Mouse (Mus musculus): ENCODE data around the gene Ddit4. TPM values are rescaled to one million over a fixed set of nuclear protein-coding genes. Genes with fewer than 3 reads are reported as not detected.
A peak's percentile ranks its signal among the peaks of the same experiment; 100 is the strongest.

Gene Ddit4
- total and polyA plus RNA-seq, 2 experiments from 2014 or later = 56.9 to 76.6 TPM

DNA sequence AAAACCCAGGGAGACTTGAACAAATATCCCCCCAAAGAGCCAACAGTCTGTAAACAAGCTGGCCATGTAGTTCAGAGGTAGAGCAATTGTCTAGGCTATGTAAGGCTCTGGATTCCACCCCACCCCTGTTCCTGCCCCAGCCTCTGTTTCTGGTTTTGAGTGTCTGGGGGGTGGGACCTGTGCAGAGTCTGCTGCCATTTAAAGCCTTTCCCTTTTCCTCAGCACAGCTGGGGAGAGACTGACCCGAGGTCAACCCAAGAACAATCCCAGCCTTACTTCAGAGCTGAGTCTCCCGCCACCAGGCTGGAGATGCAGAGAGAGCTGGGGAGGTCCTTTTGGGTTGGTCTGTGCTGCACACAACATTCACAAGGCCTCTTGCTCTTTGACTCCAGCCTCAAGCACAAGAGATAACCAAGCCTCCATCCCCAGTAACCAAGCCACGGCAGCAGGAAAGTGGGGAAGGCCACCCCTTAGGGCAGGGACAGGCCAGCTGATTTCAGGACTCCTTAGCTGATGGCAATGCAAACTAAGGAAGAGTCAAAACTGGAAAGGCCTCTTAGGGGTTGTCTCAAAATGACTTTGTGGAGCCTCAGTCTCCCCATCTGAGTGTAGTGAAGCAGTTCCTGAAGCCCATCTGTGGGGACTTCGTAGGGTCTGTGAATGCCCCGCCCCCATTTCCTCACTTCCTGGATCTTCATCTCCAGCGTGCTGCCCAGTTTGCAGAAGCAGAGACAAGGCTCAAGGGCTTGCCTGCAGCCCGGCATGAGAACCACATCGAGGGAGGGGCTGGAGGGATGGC, 15.4 kb downstream of the Ddit4 start:
- H3K4me1 ChIP-seq (ENCODE audit: insufficient read depth, low read length) = no peaks in the 10 kb centered on the region
- DNase-seq (ENCODE audit: low spot score) = no peak
- H3K4me2 ChIP-seq (ENCODE audit: low read depth, low read length) = no peak overlapping the region
- no peak overlapping the region for H3K4me3 ChIP-seq (ENCODE audit: low read length)
- no peak overlapping the region for H3K9ac ChIP-seq (replicated peaks; ENCODE audit: low read length)
- H3K9me3 ChIP-seq (ENCODE audit: low read length) = no peaks in the 10 kb centered on the region
- H3K27ac ChIP-seq = no peak overlapping the region
- ATAC-seq = no peak
- H3K36me3 ChIP-seq (ENCODE audit: insufficient read depth, low read length) = no peaks in the 10 kb centered on the region
- H3K27me3 ChIP-seq (ENCODE audit: insufficient read depth, low read length) = no peaks in the 10 kb centered on the region
- TF ChIP-seq CTCF (IDR thresholded peaks at IDR 0.05; ENCODE audit: low read depth) = no peak
- 55% methylated on average over 8 of the region's 8 CpGs for WGBS

DNA sequence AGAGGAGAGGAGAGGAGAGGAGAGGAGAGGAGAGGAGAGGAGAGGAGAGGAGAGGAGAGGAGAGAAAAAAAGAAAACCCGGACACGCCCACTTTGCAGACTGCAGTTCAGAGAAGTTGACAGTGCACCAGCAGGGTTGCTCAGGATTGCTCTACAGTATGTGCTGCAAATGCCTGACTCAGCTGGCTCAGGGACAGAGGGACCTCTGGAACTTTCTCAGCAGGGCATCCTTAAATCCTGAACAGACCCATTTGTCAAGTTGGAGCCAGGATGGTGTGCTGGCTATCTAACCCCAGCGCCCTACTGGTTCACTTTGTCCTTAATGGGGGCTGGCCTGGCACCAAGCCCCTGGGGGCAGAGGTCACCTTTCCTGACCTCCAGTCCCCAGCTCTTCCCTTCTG, 17.6 kb downstream of the Ddit4 start:
- Histone ChIP-seq H3K4me1 (ENCODE audit: insufficient read depth, low read length) (peaks cover 4% of the 10 kb centered on the region; the same call in 1 of the 2 replicates), H3K36me3 (ENCODE audit: insufficient read depth, low read length) (no peaks in the 10 kb centered on the region), H3K9me3 (ENCODE audit: low read length) (no peaks in the 10 kb centered on the region), H3K4me3 (ENCODE audit: low read length) (no peak overlapping the region), H3K4me2 (ENCODE audit: low read depth, low read length) (no peak overlapping the region), H3K27me3 (ENCODE audit: insufficient read depth, low read length) (no peaks in the 10 kb centered on the region), H3K9ac (replicated peaks; ENCODE audit: low read length) (no peak overlapping the region), H3K27ac (no peak overlapping the region)
- no peak for TF ChIP-seq CTCF (IDR thresholded peaks at IDR 0.05; ENCODE audit: low read depth)
- DNase-seq (ENCODE audit: low spot score) (no peak), ATAC-seq (no peak)
- WGBS = 39% methylated on average over 3 of the region's 3 CpGs

DNA sequence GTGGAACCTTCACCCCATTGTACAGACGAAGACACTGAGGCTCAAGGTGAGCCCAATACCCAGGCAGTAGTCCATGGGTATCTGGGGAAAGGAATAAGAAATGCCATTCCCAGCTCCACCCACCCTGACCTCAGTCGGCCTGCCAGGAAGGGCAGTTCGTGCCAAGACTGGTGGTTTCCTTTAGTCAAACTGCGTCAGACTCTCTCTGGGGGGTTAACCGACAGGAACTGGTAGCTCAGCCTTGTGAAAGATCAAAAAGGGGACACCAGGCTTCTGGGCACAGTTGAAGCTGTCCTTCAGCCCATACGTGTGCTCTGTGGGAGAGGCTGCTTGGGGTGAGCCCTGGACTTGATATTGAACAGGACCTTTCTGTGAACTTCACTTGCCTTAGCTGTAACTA, 19.1 kb downstream of the Ddit4 start:
- Histone ChIP-seq H3K4me2 (ENCODE audit: low read depth, low read length) (no peak overlapping the region), H3K4me1 (ENCODE audit: insufficient read depth, low read length) (peaks cover 4% of the 10 kb centered on the region; the same call in 1 of the 2 replicates), H3K4me3 (ENCODE audit: low read length) (no peak overlapping the region), H3K27me3 (ENCODE audit: insufficient read depth, low read length) (no peaks in the 10 kb centered on the region), H3K36me3 (ENCODE audit: insufficient read depth, low read length) (no peaks in the 10 kb centered on the region), H3K9me3 (ENCODE audit: low read length) (no peaks in the 10 kb centered on the region), H3K27ac (no peak overlapping the region), H3K9ac (replicated peaks; ENCODE audit: low read length) (no peak overlapping the region)
- ATAC-seq (no peak), DNase-seq (ENCODE audit: low spot score) (no peak)
- WGBS = 63% methylated on average over 6 of the region's 6 CpGs
- no peak for TF ChIP-seq CTCF (IDR thresholded peaks at IDR 0.05; ENCODE audit: low read depth)

DNA sequence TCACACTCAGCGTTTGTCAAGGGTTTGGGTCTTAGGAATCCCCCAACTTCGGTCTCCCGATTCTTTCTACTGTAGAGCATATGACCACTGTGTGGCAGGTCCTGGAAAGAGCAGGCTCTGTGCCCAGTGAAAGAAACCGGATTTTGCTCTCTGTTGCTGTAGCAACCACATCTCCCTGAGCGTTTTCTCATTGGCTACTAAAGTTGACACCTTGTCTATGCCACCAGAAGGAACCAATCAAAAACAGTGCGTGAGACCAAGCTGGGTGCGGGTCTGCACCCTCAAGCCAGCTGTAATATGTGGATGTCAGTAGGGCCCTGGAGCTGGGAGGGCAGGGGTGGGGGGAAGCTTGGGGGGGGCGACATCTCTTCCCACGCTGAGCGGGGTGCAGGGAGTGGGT, 20.6 kb downstream of the Ddit4 start:
- Histone ChIP-seq H3K4me3 (ENCODE audit: low read length) (no peak overlapping the region), H3K9me3 (ENCODE audit: low read length) (no peaks in the 10 kb centered on the region), H3K27me3 (ENCODE audit: insufficient read depth, low read length) (no peaks in the 10 kb centered on the region), H3K4me1 (ENCODE audit: insufficient read depth, low read length) (peaks cover 4% of the 10 kb centered on the region; the same call in 1 of the 2 replicates), H3K36me3 (ENCODE audit: insufficient read depth, low read length) (no peaks in the 10 kb centered on the region), H3K27ac (peak overlapping the region; percentile 69), H3K4me2 (ENCODE audit: low read depth, low read length) (peak overlapping the region; percentile 34), H3K9ac (replicated peaks; ENCODE audit: low read length) (no peak overlapping the region)
- 21% methylated on average over 10 of the region's 10 CpGs for WGBS
- peak; percentile 96 for ATAC-seq
- peak; percentile 91 for DNase-seq (ENCODE audit: low spot score)
- peak; percentile 41 for TF ChIP-seq CTCF (IDR thresholded peaks at IDR 0.05; ENCODE audit: low read depth)

DNA sequence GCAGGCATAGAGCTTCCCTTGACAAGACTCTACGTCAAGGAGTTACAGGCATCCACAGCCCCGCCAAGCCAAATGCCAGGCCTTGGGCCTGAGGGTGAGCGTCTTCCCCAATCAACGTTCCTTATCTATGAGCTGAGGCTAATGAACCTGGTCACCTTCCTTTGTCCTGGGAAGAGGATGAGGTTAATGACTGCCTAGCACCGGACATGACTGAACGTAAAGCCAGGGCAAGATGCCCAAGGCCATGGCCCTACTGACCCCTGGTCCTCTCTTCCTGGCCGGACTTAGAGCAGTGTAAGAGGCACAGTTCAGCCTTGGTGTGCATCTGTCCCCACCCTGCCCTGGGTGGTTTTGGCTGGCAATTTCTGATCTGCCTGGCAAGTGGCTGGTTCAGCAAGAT, 22.4 kb downstream of the Ddit4 start:
- Histone ChIP-seq H3K4me1 (ENCODE audit: insufficient read depth, low read length) (peaks cover 4% of the 10 kb centered on the region; the same call in 1 of the 2 replicates), H3K36me3 (ENCODE audit: insufficient read depth, low read length) (no peaks in the 10 kb centered on the region), H3K27ac (no peak overlapping the region), H3K4me2 (ENCODE audit: low read depth, low read length) (no peak overlapping the region), H3K9ac (replicated peaks; ENCODE audit: low read length) (no peak overlapping the region), H3K4me3 (ENCODE audit: low read length) (no peak overlapping the region), H3K27me3 (ENCODE audit: insufficient read depth, low read length) (no peaks in the 10 kb centered on the region), H3K9me3 (ENCODE audit: low read length) (no peaks in the 10 kb centered on the region)
- 96% methylated on average over 7 of the region's 7 CpGs for WGBS
- no peak for TF ChIP-seq CTCF (IDR thresholded peaks at IDR 0.05; ENCODE audit: low read depth)
- no peak for ATAC-seq
- DNase-seq (ENCODE audit: low spot score) = no peak

DNA sequence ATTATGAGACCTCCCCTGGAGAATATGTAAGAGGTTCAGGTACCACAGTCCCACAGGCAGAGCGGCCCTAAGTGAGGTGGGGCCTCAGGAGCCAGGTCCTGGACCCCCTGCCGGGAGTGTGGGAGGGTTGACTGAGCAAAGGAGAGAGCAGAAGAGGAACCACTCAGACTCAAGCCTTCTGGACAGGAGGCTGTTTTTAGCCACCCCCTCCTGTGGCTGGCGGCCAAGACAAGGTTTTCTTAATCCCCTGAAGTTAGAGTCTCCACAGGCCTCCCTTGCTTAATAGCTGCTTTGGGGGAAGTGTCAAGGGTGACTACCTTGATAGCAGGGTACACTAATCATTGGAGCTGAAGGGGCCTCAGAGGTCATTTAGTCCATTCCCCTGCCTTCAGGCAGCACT, 27.3 kb downstream of the Ddit4 start:
- TF ChIP-seq CTCF (IDR thresholded peaks at IDR 0.05; ENCODE audit: low read depth) = no peak
- Histone ChIP-seq H3K4me3 (ENCODE audit: low read length) (no peak overlapping the region), H3K4me2 (ENCODE audit: low read depth, low read length) (no peak overlapping the region), H3K9me3 (ENCODE audit: low read length) (no peaks in the 10 kb centered on the region), H3K27me3 (ENCODE audit: insufficient read depth, low read length) (no peaks in the 10 kb centered on the region), H3K9ac (replicated peaks; ENCODE audit: low read length) (no peak overlapping the region), H3K36me3 (ENCODE audit: insufficient read depth, low read length) (no peaks in the 10 kb centered on the region), H3K27ac (no peak overlapping the region), H3K4me1 (ENCODE audit: insufficient read depth, low read length) (peaks cover 16% of the 10 kb centered on the region; the same call in 1 of the 2 replicates)
- DNase-seq (ENCODE audit: low spot score) (no peak), ATAC-seq (no peak)
- 45% methylated on average over 3 of the region's 3 CpGs for WGBS

DNA sequence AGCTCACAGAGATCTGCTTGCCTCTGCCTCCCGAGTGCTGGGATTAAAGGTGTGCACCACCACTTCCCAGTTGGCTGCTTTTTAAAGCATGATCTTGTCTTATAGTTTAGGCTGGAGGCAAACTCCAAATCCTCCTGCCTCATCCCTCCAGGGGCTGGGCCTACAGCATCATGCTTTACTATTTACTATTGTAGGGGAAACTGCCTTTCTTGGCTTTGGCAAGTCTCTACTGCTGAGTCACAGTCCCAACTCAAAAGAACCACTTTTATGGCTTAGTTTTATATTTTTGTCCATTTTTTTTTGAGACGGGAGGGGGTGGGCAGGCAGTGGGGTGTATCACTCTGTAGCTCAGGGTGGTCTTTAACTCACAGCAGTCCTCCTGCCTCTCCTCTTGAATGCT, 28.1 kb downstream of the Ddit4 start:
- no peaks in the 10 kb centered on the region for H3K9me3 ChIP-seq (ENCODE audit: low read length)
- H3K27ac ChIP-seq = no peak overlapping the region
- no peaks in the 10 kb centered on the region for H3K27me3 ChIP-seq (ENCODE audit: insufficient read depth, low read length)
- no peak overlapping the region for H3K4me2 ChIP-seq (ENCODE audit: low read depth, low read length)
- ATAC-seq = no peak
- H3K9ac ChIP-seq (replicated peaks; ENCODE audit: low read length) = no peak overlapping the region
- WGBS = 81% methylated on average over 2 of the region's 2 CpGs
- no peak for TF ChIP-seq CTCF (IDR thresholded peaks at IDR 0.05; ENCODE audit: low read depth)
- DNase-seq (ENCODE audit: low spot score) = no peak
- peaks cover 16% of the 10 kb centered on the region; the same call in 1 of the 2 replicates for H3K4me1 ChIP-seq (ENCODE audit: insufficient read depth, low read length)
- no peaks in the 10 kb centered on the region for H3K36me3 ChIP-seq (ENCODE audit: insufficient read depth, low read length)
- no peak overlapping the region for H3K4me3 ChIP-seq (ENCODE audit: low read length)

All from hindbrain, postnatal 0 days (tissue).